Mouse (Mus musculus) heart, embryonic 15.5 days (tissue): ENCODE measurements around the gene Cbx5. TPM values are rescaled to one million over a fixed set of nuclear protein-coding genes. Genes with fewer than 3 reads are reported as not detected.

Experiments
- ATAC-seq: fragments of 200-750 bp; cut with Nextera tagmentation; replicated peaks from 2 replicates; pipeline ENCODE4 v1.8.0; 2017; ENCODE audit warnings: low read depth, moderate TSS enrichment; ENCODE audit not compliant: insufficient number of reproducible peaks, insufficient read depth, low FRiP score
- H3K27ac ChIP-seq: fragments of 300-500 bp; sonication (generic); 2 replicates; pipeline ENCODE4 v1.5.1; 2015; ENCODE audit warnings: mild to moderate bottlenecking, inconsistent platforms
- H3K27me3 ChIP-seq: fragments of 300-500 bp; sonication (generic); 2 replicates; pipeline ENCODE4 v1.6.1; 2015; ENCODE audit warnings: inconsistent platforms
- H3K36me3 ChIP-seq: fragments of 300-500 bp; sonication (generic); 2 replicates; pipeline ENCODE4 v1.6.1; 2015; ENCODE audit warnings: mild to moderate bottlenecking, inconsistent platforms
- H3K4me1 ChIP-seq: fragments of 300-500 bp; sonication (generic); replicated peaks from 2 replicates; pipeline ENCODE4 v1.6.1; 2015; ENCODE audit warnings: inconsistent platforms
- H3K4me2 ChIP-seq: fragments of 300-500 bp; sonication (generic); 2 replicates; pipeline ENCODE4 v1.6.1; 2015; ENCODE audit warnings: inconsistent platforms, mild to moderate bottlenecking, moderate library complexity
- H3K4me3 ChIP-seq: fragments of 300-500 bp; sonication (generic); 2 replicates; pipeline ENCODE4 v1.5.1; 2015; ENCODE audit warnings: mild to moderate bottlenecking, inconsistent platforms
- H3K9ac ChIP-seq: fragments of 300-500 bp; sonication (generic); 2 replicates; pipeline ENCODE4 v1.6.1; 2015; ENCODE audit warnings: mild to moderate bottlenecking, inconsistent platforms
- H3K9me3 ChIP-seq: fragments of 300-500 bp; sonication (generic); replicated peaks from 2 replicates; pipeline ENCODE4 v1.6.1; 2016; ENCODE audit warnings: inconsistent platforms
- WGBS: fragments of 180-500 bp; shearing (Covaris S2); methylation state at CpG from one replicate; pipeline ENCODE4 v1.1.7; 2015; ENCODE audit warnings: mixed read lengths; 5-methylcytosine and 5-hydroxymethylcytosine counted together
- polyA plus RNA-seq: library from polyadenylated mRNA; unstranded; fragments of >200 nt; fragmentation: Nextera tagmentation; extraction: Ambion mirVana; gene quantifications from 2 replicates; pipeline ENCODE4 v1.2.1, GENCODE M21; 2015

Cbx5 gene
- polyA plus RNA-seq, 1 experiment from 2014 or later = 84.2 TPM

GRCm38 (mm10) chr15:103183135-103183534, 56.5 kb downstream of the Cbx5 start:
- H3K4me3 ChIP-seq = peak overlapping the region; percentile 47
- H3K27me3 ChIP-seq = peaks cover 56% of the 10 kb centered on the region
- H3K9ac ChIP-seq = 0 out of 2 replicates have a peak overlapping the region, but pooled peaks have one; percentile 2
- H3K27ac ChIP-seq = no peak overlapping the region
- peak overlapping the region; percentile 82 for H3K4me2 ChIP-seq
- no peaks in the 10 kb centered on the region for H3K9me3 ChIP-seq
- no peaks in the 10 kb centered on the region for H3K36me3 ChIP-seq
- ATAC-seq = 0 out of 2 replicates have a peak, but pooled peaks have one; percentile 16
- H3K4me1 ChIP-seq = peaks cover 19% of the 10 kb centered on the region
- WGBS = under 1% methylated on average over 21 of the region's 21 CpGs

GRCm38 (mm10) chr15:103182166-103182790, 57.3 kb downstream of the Cbx5 start:
- WGBS = 1% methylated on average over 23 of the region's 48 CpGs
- peak overlapping the region; percentile 47 for H3K4me3 ChIP-seq
- no peaks in the 10 kb centered on the region for H3K9me3 ChIP-seq
- no peaks in the 10 kb centered on the region for H3K36me3 ChIP-seq
- no peak overlapping the region for H3K9ac ChIP-seq
- peaks cover 26% of the 10 kb centered on the region for H3K4me1 ChIP-seq
- H3K4me2 ChIP-seq = peak overlapping the region; percentile 82
- peak; percentile 54 for ATAC-seq
- peaks cover 64% of the 10 kb centered on the region for H3K27me3 ChIP-seq
- H3K27ac ChIP-seq = no peak overlapping the region

GRCm38 (mm10) chr15:103180406-103180805, 59.2 kb downstream of the Cbx5 start:
- ATAC-seq = no peak
- no peak overlapping the region for H3K27ac ChIP-seq
- H3K27me3 ChIP-seq = peaks cover 82% of the 10 kb centered on the region
- no peaks in the 10 kb centered on the region for H3K9me3 ChIP-seq
- no peaks in the 10 kb centered on the region for H3K36me3 ChIP-seq
- no peak overlapping the region for H3K4me2 ChIP-seq
- H3K4me3 ChIP-seq = no peak overlapping the region
- H3K9ac ChIP-seq = no peak overlapping the region
- peaks cover 31% of the 10 kb centered on the region for H3K4me1 ChIP-seq

GRCm38 (mm10) chr15:103178767-103179166, 60.8 kb downstream of the Cbx5 start:
- 93% methylated on average over 1 of the region's 1 CpGs for WGBS
- peaks cover 93% of the 10 kb centered on the region for H3K27me3 ChIP-seq
- ATAC-seq = no peak

GRCm38 (mm10) chr15:103178137-103178536, 61.5 kb downstream of the Cbx5 start:
- peaks cover 93% of the 10 kb centered on the region for H3K27me3 ChIP-seq
- peaks cover 21% of the 10 kb centered on the region for H3K4me1 ChIP-seq
- no peaks in the 10 kb centered on the region for H3K9me3 ChIP-seq
- no peak overlapping the region for H3K4me2 ChIP-seq
- no peak overlapping the region for H3K4me3 ChIP-seq
- WGBS = 9% methylated on average over 12 of the region's 12 CpGs
- ATAC-seq = no peak
- H3K9ac ChIP-seq = no peak overlapping the region
- H3K27ac ChIP-seq = no peak overlapping the region
- no peaks in the 10 kb centered on the region for H3K36me3 ChIP-seq

More at GRCm38 (mm10) chr15:103178767-103179166, 60.8 kb downstream of the Cbx5 start:
- Histone ChIP-seq H3K9ac (no peak overlapping the region), H3K4me2 (no peak overlapping the region), H3K4me3 (no peak overlapping the region), H3K4me1 (peaks cover 27% of the 10 kb centered on the region), H3K27ac (no peak overlapping the region), H3K36me3 (no peaks in the 10 kb centered on the region), H3K9me3 (no peaks in the 10 kb centered on the region)

- no peak overlapping the region for H3K27ac ChIP-seq
- 5% methylated on average over 12 of the region's 12 CpGs for WGBS
- H3K9me3 ChIP-seq = no peaks in the 10 kb centered on the region
- no peak overlapping the region for H3K4me3 ChIP-seq
- no peak overlapping the region for H3K9ac ChIP-seq
- no peaks in the 10 kb centered on the region for H3K36me3 ChIP-seq
- H3K27me3 ChIP-seq = peaks cover 94% of the 10 kb centered on the region
- H3K4me1 ChIP-seq = peaks cover 16% of the 10 kb centered on the region
- H3K4me2 ChIP-seq = peak overlapping the region; percentile 38
- ATAC-seq = no peak
Measured at GRCm38 (mm10) chr15:103177611-103178041, 62.0 kb downstream of the Cbx5 start.

GRCm38 (mm10) chr15:103176874-103177421, 62.7 kb downstream of the Cbx5 start:
- peaks cover 99% of the 10 kb centered on the region for H3K27me3 ChIP-seq
- H3K9me3 ChIP-seq = no peaks in the 10 kb centered on the region
- no peak overlapping the region for H3K4me3 ChIP-seq
- H3K9ac ChIP-seq = no peak overlapping the region
- WGBS = under 1% methylated on average over 18 of the region's 18 CpGs
- no peak overlapping the region for H3K27ac ChIP-seq
- peaks cover 12% of the 10 kb centered on the region for H3K4me1 ChIP-seq
- peak; percentile 41 for ATAC-seq
- H3K36me3 ChIP-seq = no peaks in the 10 kb centered on the region
- no peak overlapping the region; the same call in 1 of the 2 replicates for H3K4me2 ChIP-seq

- no peak overlapping the region for H3K27ac ChIP-seq
- H3K9ac ChIP-seq = no peak overlapping the region
- H3K9me3 ChIP-seq = no peaks in the 10 kb centered on the region
- peaks cover 32% of the 10 kb centered on the region for H3K4me1 ChIP-seq
- WGBS = 67% methylated on average over 5 of the region's 5 CpGs
- no peak overlapping the region for H3K4me3 ChIP-seq
- H3K4me2 ChIP-seq = no peak overlapping the region
- H3K36me3 ChIP-seq = no peaks in the 10 kb centered on the region
- ATAC-seq = no peak
- H3K27me3 ChIP-seq = peaks cover 99% of the 10 kb centered on the region
Measured at GRCm38 (mm10) chr15:103173251-103173650, 66.4 kb downstream of the Cbx5 start.

- ATAC-seq = no peak
- WGBS = 6% methylated on average over 10 of the region's 10 CpGs
- H3K4me2 ChIP-seq = no peak overlapping the region
- H3K9ac ChIP-seq = no peak overlapping the region
- peaks cover 99% of the 10 kb centered on the region for H3K27me3 ChIP-seq
- H3K36me3 ChIP-seq = no peaks in the 10 kb centered on the region
- no peaks in the 10 kb centered on the region for H3K9me3 ChIP-seq
- H3K27ac ChIP-seq = no peak overlapping the region
- H3K4me1 ChIP-seq = peaks cover 28% of the 10 kb centered on the region
- H3K4me3 ChIP-seq = no peak overlapping the region
Measured at GRCm38 (mm10) chr15:103172537-103172936, 67.1 kb downstream of the Cbx5 start.

GRCm38 (mm10) chr15:103171276-103171675, 68.3 kb downstream of the Cbx5 start:
- Histone ChIP-seq H3K4me1 (peaks cover 20% of the 10 kb centered on the region), H3K27ac (no peak overlapping the region), H3K36me3 (no peaks in the 10 kb centered on the region), H3K9ac (no peak overlapping the region), H3K4me3 (no peak overlapping the region), H3K4me2 (no peak overlapping the region), H3K9me3 (no peaks in the 10 kb centered on the region), H3K27me3 (peaks cover 100% of the 10 kb centered on the region)
- no peak for ATAC-seq
- WGBS = 25% methylated on average over 8 of the region's 8 CpGs

GRCm38 (mm10) chr15:103170316-103170679, 69.3 kb downstream of the Cbx5 start:
- H3K9ac ChIP-seq = no peak overlapping the region
- no peak for ATAC-seq

More at GRCm38 (mm10) chr15:103170316-103170679, 69.3 kb downstream of the Cbx5 start:
- 14% methylated on average over 14 of the region's 16 CpGs for WGBS
- no peak overlapping the region for H3K27ac ChIP-seq
- H3K4me3 ChIP-seq = peak overlapping the region; percentile 51
- peaks cover 21% of the 10 kb centered on the region for H3K4me1 ChIP-seq
- no peaks in the 10 kb centered on the region for H3K9me3 ChIP-seq
- H3K4me2 ChIP-seq = peak overlapping the region; percentile 93
- H3K36me3 ChIP-seq = no peaks in the 10 kb centered on the region
- H3K27me3 ChIP-seq = peaks cover 98% of the 10 kb centered on the region
